Mouse (Mus musculus) liver, postnatal 0 days (tissue): ENCODE measurements around the gene Naa25. TPM values are rescaled to one million over a fixed set of nuclear protein-coding genes. Genes with fewer than 3 reads are reported as not detected.

Experiments used
- ATAC-seq: fragments of 200-750 bp; cut with Nextera tagmentation; 2 replicates; pipeline ENCODE4 v1.8.0; 2017; ENCODE audit warnings: mild to moderate bottlenecking, moderate library complexity
- DNase-seq: peaks from one replicate; pipeline ENCODE4 v3.0.0-alpha.2; 2016
- H3K27ac ChIP-seq: fragments of 300-500 bp; sonication (generic); 2 replicates; pipeline ENCODE4 v1.5.1; 2014; ENCODE audit warnings: antibody characterized with exemption, moderate library complexity, mild to moderate bottlenecking, low read depth
- H3K27me3 ChIP-seq: fragments of 300-500 bp; sonication (generic); 2 replicates; pipeline ENCODE4 v1.6.1; 2014; ENCODE audit warnings: low read length, control low read depth, mixed read lengths; ENCODE audit not compliant: insufficient read depth
- H3K36me3 ChIP-seq: fragments of 300-500 bp; sonication (generic); replicated peaks from 2 replicates; pipeline ENCODE4 v1.6.1; 2014; ENCODE audit warnings: mild to moderate bottlenecking, control low read depth, low read length, moderate library complexity, mixed read lengths; ENCODE audit not compliant: insufficient read depth
- H3K4me1 ChIP-seq: fragments of 300-500 bp; sonication (generic); 2 replicates; pipeline ENCODE4 v1.6.1; 2014; ENCODE audit warnings: antibody characterized with exemption, mild to moderate bottlenecking, control low read depth; ENCODE audit not compliant: insufficient read depth
- H3K4me2 ChIP-seq: fragments of 300-500 bp; sonication (generic); 2 replicates; pipeline ENCODE4 v1.6.1; 2014; ENCODE audit warnings: low read depth, mild to moderate bottlenecking, low read length, moderate library complexity, mixed read lengths
- H3K4me3 ChIP-seq: fragments of 300-500 bp; sonication (generic); 2 replicates; pipeline ENCODE4 v1.5.1; 2014; ENCODE audit warnings: low read depth, low read length
- H3K9ac ChIP-seq: fragments of 300-500 bp; sonication (generic); replicated peaks from 2 replicates; pipeline ENCODE4 v1.6.1; 2014; ENCODE audit warnings: mild to moderate bottlenecking, moderate library complexity
- H3K9me3 ChIP-seq: fragments of 300-500 bp; sonication (generic); 2 replicates; pipeline ENCODE4 v1.6.1; 2016; ENCODE audit warnings: mild to moderate bottlenecking, control low read depth, low read length, mixed read lengths
- CTCF ChIP-seq: sonication (generic); IDR thresholded peaks from 2 replicates; pipeline ENCODE4 v1.5.1; 2016; ENCODE audit warnings: antibody characterized with exemption, low read depth
- EP300 ChIP-seq: IDR thresholded peaks from 2 replicates; pipeline ENCODE4 v1.6.1; 2016; ENCODE audit warnings: antibody characterized with exemption, low read depth, mild to moderate bottlenecking
- WGBS: fragments of 180-500 bp; shearing (Covaris S2); extraction: QIAGEN DNeasy Blood & Tissue Kit; methylation state at CpG from one replicate; pipeline ENCODE4 v1.1.7; 2014; ENCODE audit not compliant: insufficient replicate concordance; 5-methylcytosine and 5-hydroxymethylcytosine counted together
- polyA plus RNA-seq: library from polyadenylated mRNA; unstranded; fragments of >200 nt; fragmentation: Nextera tagmentation; extraction: Ambion mirVana; gene quantifications from 2 replicates; pipeline ENCODE4 v1.2.1, GENCODE M21; 2015

Naa25 gene
- polyA plus RNA-seq, 1 experiment from 2014 or later: 12.9 TPM

DNA sequence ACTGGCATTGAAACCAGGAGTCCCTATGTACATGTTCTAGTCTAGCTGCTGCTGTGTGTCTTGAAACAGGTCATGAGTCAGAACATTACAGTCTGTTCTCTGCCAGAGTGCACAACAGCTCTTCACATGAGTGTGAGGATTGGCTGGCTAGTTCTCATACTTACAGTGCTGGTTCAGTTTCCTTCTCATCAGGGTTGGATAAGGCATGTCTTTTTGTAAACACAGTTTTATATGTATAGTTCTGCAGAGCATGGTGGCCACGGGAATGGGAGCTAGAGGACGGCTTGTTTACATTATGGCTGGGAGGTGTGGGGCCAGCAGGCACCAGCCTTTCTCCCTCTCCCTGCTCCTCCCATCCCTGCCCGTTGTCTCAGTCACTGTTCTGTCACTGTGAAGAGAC lies 71.8 kb downstream of the Naa25 start:
- no peak overlapping the region for H3K9ac ChIP-seq
- H3K36me3 ChIP-seq: no peaks in the 10 kb centered on the region
- H3K27ac ChIP-seq: no peak overlapping the region
- H3K9me3 ChIP-seq: no peaks in the 10 kb centered on the region
- no peak overlapping the region for H3K4me3 ChIP-seq
- WGBS: 34% methylated on average over 3 of the region's 3 CpGs
- TF ChIP-seq EP300 (no peak), CTCF (no peak)
- H3K4me2 ChIP-seq: no peak overlapping the region
- DNase-seq (no peak), ATAC-seq (no peak)
- peaks cover 2% of the 10 kb centered on the region; the same call in 1 of the 2 replicates for H3K4me1 ChIP-seq
- no peaks in the 10 kb centered on the region for H3K27me3 ChIP-seq

GRCm38 (mm10) chr5:121472411-121472810 lies 74.7 kb downstream of the Naa25 start:
- DNase-seq: no peak
- H3K4me2 ChIP-seq: no peak overlapping the region
- no peak for ATAC-seq
- no peak overlapping the region for H3K9ac ChIP-seq
- H3K27me3 ChIP-seq: no peaks in the 10 kb centered on the region
- WGBS: 89% methylated on average over 2 of the region's 2 CpGs
- H3K27ac ChIP-seq: no peak overlapping the region
- H3K4me1 ChIP-seq: peaks cover 2% of the 10 kb centered on the region; the same call in 1 of the 2 replicates
- no peaks in the 10 kb centered on the region for H3K9me3 ChIP-seq
- TF ChIP-seq CTCF: no peak
- TF ChIP-seq EP300: no peak
- no peak overlapping the region for H3K4me3 ChIP-seq
- no peaks in the 10 kb centered on the region for H3K36me3 ChIP-seq

- TF ChIP-seq EP300 (no peak), CTCF (no peak)
- Histone ChIP-seq H3K9ac (no peak overlapping the region), H3K4me2 (no peak overlapping the region), H3K36me3 (no peaks in the 10 kb centered on the region), H3K27me3 (no peaks in the 10 kb centered on the region), H3K4me1 (peaks cover 2% of the 10 kb centered on the region; the same call in 1 of the 2 replicates), H3K9me3 (no peaks in the 10 kb centered on the region), H3K4me3 (no peak overlapping the region), H3K27ac (no peak overlapping the region)
- DNase-seq (no peak), ATAC-seq (no peak)
- WGBS: 72% methylated on average over 7 of the region's 7 CpGs
These were observed 76.9 kb downstream of the Naa25 start for GRCm38 (mm10) chr5:121474610-121475009.

DNA sequence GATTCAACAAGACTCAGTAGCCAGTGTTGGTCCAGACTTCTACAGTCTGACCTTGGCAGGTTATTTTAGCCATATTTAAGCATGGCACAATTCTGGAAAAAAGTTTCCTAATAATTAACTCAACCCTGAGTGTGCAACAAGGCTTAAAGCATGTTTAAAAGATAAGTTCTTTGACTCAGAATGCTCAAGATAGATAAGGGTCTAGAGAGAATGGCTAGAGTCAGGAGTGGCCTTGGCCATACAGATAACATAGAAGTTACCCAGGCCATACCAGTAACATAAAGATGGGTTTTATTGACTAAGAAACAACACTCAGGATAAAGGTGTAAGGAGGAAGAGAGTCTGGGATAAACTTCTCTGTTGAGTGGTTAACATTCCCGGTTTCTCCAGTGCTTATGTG lies 78.3 kb downstream of the Naa25 start:
- no peak overlapping the region for H3K9ac ChIP-seq
- peaks cover 2% of the 10 kb centered on the region; the same call in 1 of the 2 replicates for H3K4me1 ChIP-seq
- no peaks in the 10 kb centered on the region for H3K36me3 ChIP-seq
- H3K4me3 ChIP-seq: no peak overlapping the region
- H3K27ac ChIP-seq: no peak overlapping the region
- TF ChIP-seq EP300 (peak; percentile 91), CTCF (no peak)
- WGBS: 46% methylated on average over 1 of the region's 1 CpGs
- H3K27me3 ChIP-seq: no peaks in the 10 kb centered on the region
- no peaks in the 10 kb centered on the region for H3K9me3 ChIP-seq
- H3K4me2 ChIP-seq: no peak overlapping the region
- DNase-seq (no peak), ATAC-seq (peak; percentile 77)

DNA sequence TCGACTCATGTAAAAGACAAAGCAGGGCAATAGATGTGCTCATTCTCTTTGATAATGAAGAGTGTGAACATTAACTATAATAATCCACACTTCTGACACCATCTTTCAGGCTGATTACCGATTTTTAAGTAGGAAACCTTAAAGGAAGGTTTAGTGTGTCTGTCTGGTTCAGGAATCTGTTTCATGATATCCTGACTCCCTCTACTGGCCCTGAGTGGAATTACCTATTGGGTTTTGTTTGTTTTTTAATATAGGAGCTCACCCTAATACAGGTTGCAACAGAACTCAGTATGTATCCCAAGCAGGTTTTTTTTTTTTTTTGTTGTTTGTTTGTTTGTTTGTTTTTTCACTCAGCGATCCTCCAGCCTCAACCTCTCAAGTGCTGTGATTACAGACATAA lies 79.9 kb downstream of the Naa25 start:
- DNase-seq (peak; percentile 37), ATAC-seq (peak; percentile 57; the same call in 1 of the 2 replicates)
- no peaks in the 10 kb centered on the region for H3K36me3 ChIP-seq
- no peak overlapping the region for H3K27ac ChIP-seq
- no peaks in the 10 kb centered on the region for H3K4me1 ChIP-seq
- H3K9ac ChIP-seq: no peak overlapping the region
- H3K27me3 ChIP-seq: no peaks in the 10 kb centered on the region
- peak; percentile 91 for TF ChIP-seq CTCF
- TF ChIP-seq EP300: no peak
- 30% methylated on average over 3 of the region's 3 CpGs for WGBS
- H3K4me2 ChIP-seq: no peak overlapping the region
- H3K9me3 ChIP-seq: no peaks in the 10 kb centered on the region
- no peak overlapping the region for H3K4me3 ChIP-seq

DNA sequence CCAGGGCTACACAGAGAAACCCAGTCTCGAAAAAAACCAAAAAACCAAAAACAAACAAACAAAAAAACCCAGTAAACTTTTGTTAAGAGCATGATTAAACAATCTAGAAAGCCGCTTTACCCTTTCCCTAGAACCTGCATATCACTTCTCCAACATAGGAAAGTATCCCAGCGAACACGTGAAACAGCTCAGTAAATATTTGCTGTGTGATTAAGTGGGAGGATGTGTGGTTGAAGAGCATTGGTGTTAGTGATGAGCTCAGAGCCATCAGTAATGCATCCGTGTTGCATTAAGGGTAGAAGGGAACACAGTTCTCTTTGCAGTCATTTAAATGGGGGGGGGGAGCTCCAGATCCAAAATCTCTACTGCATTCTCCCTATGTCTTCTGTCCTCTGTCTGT lies 87.1 kb downstream of the Naa25 start:
- H3K27me3 ChIP-seq: no peaks in the 10 kb centered on the region
- TF ChIP-seq EP300 (no peak), CTCF (no peak)
- no peaks in the 10 kb centered on the region for H3K36me3 ChIP-seq
- H3K9me3 ChIP-seq: no peaks in the 10 kb centered on the region
- no peaks in the 10 kb centered on the region for H3K4me1 ChIP-seq
- no peak for DNase-seq
- WGBS: 56% methylated on average over 5 of the region's 5 CpGs
- no peak overlapping the region for H3K4me2 ChIP-seq
- peak; percentile 50; the same call in 1 of the 2 replicates for ATAC-seq
- H3K4me3 ChIP-seq: no peak overlapping the region
- no peak overlapping the region for H3K9ac ChIP-seq
- no peak overlapping the region for H3K27ac ChIP-seq

- H3K4me3 ChIP-seq: no peak overlapping the region
- H3K4me1 ChIP-seq: no peaks in the 10 kb centered on the region
- 66% methylated on average over 8 of the region's 8 CpGs for WGBS
- ATAC-seq (no peak), DNase-seq (no peak)
- no peaks in the 10 kb centered on the region for H3K36me3 ChIP-seq
- TF ChIP-seq CTCF (no peak), EP300 (no peak)
- H3K27ac ChIP-seq: no peak overlapping the region
- no peaks in the 10 kb centered on the region for H3K27me3 ChIP-seq
- no peak overlapping the region for H3K9ac ChIP-seq
- no peak overlapping the region for H3K4me2 ChIP-seq
- no peaks in the 10 kb centered on the region for H3K9me3 ChIP-seq
These were observed 95.6 kb downstream of the Naa25 start for GRCm38 (mm10) chr5:121493305-121493704.

Other genes starting within 250 kb of the Naa25 start
- gene Ptpn11, start 206.5 kb upstream of the Naa25 start, polyA plus RNA-seq: 9.6 and 10.6 TPM in 2 replicates
- gene Rpl6, start 193.5 kb upstream of the Naa25 start, polyA plus RNA-seq: 315 and 325 TPM in 2 replicates
- gene Hectd4, start 177.7 kb upstream of the Naa25 start, polyA plus RNA-seq: 3.3 and 3.6 TPM in 2 replicates
- gene Trafd1, start 12.3 kb upstream of the Naa25 start, polyA plus RNA-seq: 28.6 and 30.6 TPM in 2 replicates
- 0.86 TPM in 2 replicates for gene Tmem116, start 54.0 kb downstream of the Naa25 start, polyA plus RNA-seq
- gene Erp29, start 54.6 kb downstream of the Naa25 start, polyA plus RNA-seq: 69.4 and 69.7 TPM in 2 replicates
- not detected in 2 replicates for gene Adam1b, start 105.5 kb downstream of the Naa25 start, polyA plus RNA-seq
- 0.15 and 0.25 TPM in 2 replicates for gene Adam1a, start 147.5 kb downstream of the Naa25 start, polyA plus RNA-seq
- not detected in 2 replicates for gene Gm42878, start 147.5 kb downstream of the Naa25 start, polyA plus RNA-seq
- 15.5 and 18.1 TPM in 2 replicates for gene Mapkapk5, start 148.0 kb downstream of the Naa25 start, polyA plus RNA-seq
- gene Aldh2, start 195.9 kb downstream of the Naa25 start, polyA plus RNA-seq: 395 and 411 TPM in 2 replicates
- 1.6 and 2.1 TPM in 2 replicates for gene Acad12, start 221.0 kb downstream of the Naa25 start, polyA plus RNA-seq